Mouse (Mus musculus): ENCODE results near the gene March10. TPM values are rescaled to one million over a fixed set of nuclear protein-coding genes. Genes with fewer than 3 reads are reported as not detected.

Gene March10
- polyA plus RNA-seq, 1 experiment from 2014 or later: 0.15 TPM

DNA sequence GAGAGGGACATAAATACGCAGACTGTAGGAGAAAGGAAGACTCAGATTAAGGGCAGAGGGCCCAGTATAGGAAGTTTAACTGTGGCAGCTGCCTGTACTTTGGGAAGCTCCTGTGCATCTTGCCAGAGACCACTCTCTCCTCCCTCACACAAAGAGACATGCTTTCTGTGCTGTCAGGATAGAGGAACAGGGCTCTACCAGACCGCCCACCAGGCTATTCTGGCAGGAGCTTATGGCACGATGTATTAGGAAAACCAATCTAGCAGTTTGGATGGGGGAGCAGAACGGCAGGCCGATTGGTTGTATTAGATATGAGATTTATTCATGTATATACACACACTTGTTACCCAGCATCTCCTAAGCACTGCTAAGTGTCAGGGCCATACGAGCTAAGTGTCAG is 138.8 kb downstream of the March10 start:
- Histone ChIP-seq H3K9me3 (0 out of 2 replicates have a peak, but pooled peaks cover 3% of the 10 kb centered on the region), H3K9ac (no peak overlapping the region), H3K4me2 (replicated peaks) (no peak overlapping the region), H3K4me1 (peaks cover 22% of the 10 kb centered on the region), H3K4me3 (no peak overlapping the region), H3K27me3 (replicated peaks) (no peaks in the 10 kb centered on the region), H3K27ac (no peak overlapping the region), H3K36me3 (no peaks in the 10 kb centered on the region)
- no peak for ATAC-seq (ENCODE audit: low FRiP score, low read depth)
- 92% methylated on average over 6 of the region's 6 CpGs for WGBS

DNA sequence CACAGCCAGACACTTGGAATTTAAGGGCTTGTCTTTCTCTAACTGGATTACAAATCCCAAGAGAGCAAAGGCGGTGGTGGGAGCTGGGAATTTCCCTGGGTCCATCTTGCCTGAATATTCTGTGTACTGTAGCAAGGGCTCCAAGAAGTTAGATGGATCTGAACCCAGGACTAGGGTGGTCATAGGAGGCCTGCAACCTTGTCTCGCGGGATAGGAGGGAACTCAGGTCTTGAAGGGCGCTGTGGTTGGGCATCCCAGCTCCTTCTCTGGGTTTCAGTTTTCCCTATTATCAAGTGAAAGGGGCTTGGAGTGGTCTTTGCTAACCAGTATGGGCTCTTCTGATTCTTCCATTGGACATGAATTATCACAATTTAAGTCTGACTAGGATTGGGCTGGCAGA is 140.4 kb downstream of the March10 start:
- Histone ChIP-seq H3K27me3 (replicated peaks) (no peaks in the 10 kb centered on the region), H3K4me2 (replicated peaks) (no peak overlapping the region), H3K4me3 (no peak overlapping the region), H3K9me3 (0 out of 2 replicates have a peak, but pooled peaks cover 3% of the 10 kb centered on the region), H3K27ac (no peak overlapping the region), H3K36me3 (no peaks in the 10 kb centered on the region), H3K9ac (no peak overlapping the region), H3K4me1 (peaks cover 38% of the 10 kb centered on the region)
- 97% methylated on average over 4 of the region's 4 CpGs for WGBS
- ATAC-seq (ENCODE audit: low FRiP score, low read depth): no peak

DNA sequence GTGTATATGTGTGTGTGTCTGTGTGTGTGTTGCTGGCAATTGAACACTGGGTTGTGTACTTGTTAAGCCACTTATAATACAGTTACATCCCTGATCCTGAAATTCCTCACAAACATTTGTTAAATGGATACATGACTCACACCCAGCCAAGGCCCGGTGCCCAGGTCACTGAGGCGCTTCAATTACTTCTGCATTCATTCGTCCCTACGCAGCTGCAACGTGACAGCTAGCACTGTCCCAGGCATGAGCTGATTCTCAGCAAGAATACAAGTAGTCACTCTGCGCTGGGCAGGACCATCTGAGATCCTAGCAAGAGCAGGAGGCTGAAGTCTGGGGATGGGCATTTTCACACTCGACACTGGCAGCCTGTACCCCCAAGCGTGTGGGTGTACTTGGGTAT is 141.2 kb downstream of the March10 start:
- Histone ChIP-seq H3K4me3 (no peak overlapping the region), H3K9ac (no peak overlapping the region), H3K27ac (no peak overlapping the region), H3K9me3 (0 out of 2 replicates have a peak, but pooled peaks cover under 1% of the 10 kb centered on the region), H3K36me3 (no peaks in the 10 kb centered on the region), H3K4me1 (peaks cover 38% of the 10 kb centered on the region), H3K4me2 (replicated peaks) (no peak overlapping the region), H3K27me3 (replicated peaks) (no peaks in the 10 kb centered on the region)
- ATAC-seq (ENCODE audit: low FRiP score, low read depth): no peak
- WGBS: 80% methylated on average over 8 of the region's 8 CpGs

DNA sequence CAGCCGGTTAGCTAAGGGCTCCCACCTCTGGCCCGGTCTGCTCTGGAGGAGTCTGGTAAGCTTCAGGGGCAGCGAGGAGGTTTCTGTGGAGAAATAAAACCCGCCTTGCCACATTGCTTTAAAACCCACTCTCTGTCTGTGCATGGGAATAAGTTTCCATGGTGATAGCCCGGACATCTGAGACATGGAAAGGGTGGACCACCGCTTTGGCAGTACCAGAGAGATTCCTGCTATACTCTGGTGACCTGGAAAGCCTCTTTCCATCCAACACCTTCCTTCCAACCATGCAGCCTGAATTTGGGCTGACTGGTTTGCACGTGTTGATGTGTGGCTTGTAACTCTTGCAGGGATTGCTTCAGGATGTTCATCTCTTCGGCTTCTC is 142.9 kb downstream of the March10 start:
- H3K4me1 ChIP-seq: peaks cover 38% of the 10 kb centered on the region
- ATAC-seq (ENCODE audit: low FRiP score, low read depth): no peak
- no peak overlapping the region for H3K9ac ChIP-seq
- no peak overlapping the region for H3K27ac ChIP-seq
- WGBS: 52% methylated on average over 8 of the region's 8 CpGs
- H3K9me3 ChIP-seq: no peaks in the 10 kb centered on the region
- H3K36me3 ChIP-seq: no peaks in the 10 kb centered on the region
- no peak overlapping the region for H3K4me3 ChIP-seq
- H3K27me3 ChIP-seq (replicated peaks): no peaks in the 10 kb centered on the region
- H3K4me2 ChIP-seq (replicated peaks): no peak overlapping the region; the same call in 1 of the 2 replicates

- Histone ChIP-seq H3K27ac (no peak overlapping the region), H3K27me3 (replicated peaks) (no peaks in the 10 kb centered on the region), H3K9ac (no peak overlapping the region), H3K9me3 (no peaks in the 10 kb centered on the region), H3K36me3 (no peaks in the 10 kb centered on the region), H3K4me1 (peaks cover 38% of the 10 kb centered on the region), H3K4me3 (no peak overlapping the region), H3K4me2 (replicated peaks) (no peak overlapping the region; the same call in 1 of the 2 replicates)
- 45% methylated on average over 10 of the region's 10 CpGs for WGBS
- no peak for ATAC-seq (ENCODE audit: low FRiP score, low read depth)
These were observed 143.4 kb downstream of the March10 start for GRCm38 (mm10) chr11:105312972-105313632.

DNA sequence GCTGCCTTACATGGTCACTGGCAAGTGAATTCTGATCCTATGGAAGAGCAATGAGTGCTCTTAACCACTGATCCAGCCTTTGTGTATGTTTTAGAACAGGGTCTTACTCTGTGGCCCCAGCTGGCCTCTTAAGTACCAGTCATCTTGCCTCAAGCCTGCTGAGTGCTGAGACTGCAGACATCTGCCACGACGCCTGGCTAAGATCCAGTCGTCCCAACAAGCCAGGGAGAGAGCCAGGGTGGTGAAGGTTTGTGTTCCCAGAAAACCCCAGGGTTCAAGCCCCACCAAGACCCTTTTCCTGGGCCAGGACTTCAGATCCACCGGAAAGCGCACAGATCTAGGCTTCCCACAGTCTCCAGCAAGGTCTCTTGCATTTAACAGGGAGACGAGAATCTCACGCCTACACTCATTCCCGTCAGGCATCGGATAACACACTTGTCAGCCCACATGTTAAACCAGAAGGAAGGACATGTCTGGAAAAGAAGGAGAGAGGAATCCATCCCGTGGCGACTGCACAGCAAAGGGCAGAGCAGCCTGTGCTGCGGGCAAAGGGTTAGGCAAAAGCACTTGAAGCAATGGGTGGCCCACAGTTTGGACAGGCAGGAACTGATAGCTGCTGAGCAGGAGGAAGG is 144.1 kb downstream of the March10 start:
- no peak for ATAC-seq (ENCODE audit: low FRiP score, low read depth)
- Histone ChIP-seq H3K9me3 (no peaks in the 10 kb centered on the region), H3K9ac (no peak overlapping the region), H3K4me3 (no peak overlapping the region), H3K4me2 (replicated peaks) (no peak overlapping the region), H3K27ac (no peak overlapping the region), H3K27me3 (replicated peaks) (no peaks in the 10 kb centered on the region), H3K4me1 (peaks cover 38% of the 10 kb centered on the region), H3K36me3 (no peaks in the 10 kb centered on the region)
- 68% methylated on average over 12 of the region's 12 CpGs for WGBS

GRCm38 (mm10) chr11:105311291-105311975 is 145.1 kb downstream of the March10 start:
- H3K9me3 ChIP-seq: no peaks in the 10 kb centered on the region
- 69% methylated on average over 24 of the region's 24 CpGs for WGBS
- no peak for ATAC-seq (ENCODE audit: low FRiP score, low read depth)
- no peaks in the 10 kb centered on the region for H3K27me3 ChIP-seq (replicated peaks)
- no peak overlapping the region for H3K4me3 ChIP-seq
- peaks cover 38% of the 10 kb centered on the region for H3K4me1 ChIP-seq
- no peak overlapping the region for H3K4me2 ChIP-seq (replicated peaks)
- H3K9ac ChIP-seq: no peak overlapping the region
- H3K36me3 ChIP-seq: no peaks in the 10 kb centered on the region
- no peak overlapping the region for H3K27ac ChIP-seq

Other genes starting within 250 kb of the March10 start
- gene Mrc2, start 164.1 kb downstream of the March10 start, polyA plus RNA-seq (2016; fragmentation: Nextera tagmentation; extraction: Ambion mirVana): 11.3 and 13.1 TPM in 2 replicates
- gene Tanc2, start 133.3 kb upstream of the March10 start, polyA plus RNA-seq (2016; fragmentation: Nextera tagmentation; extraction: Ambion mirVana): 31.2 and 33.1 TPM in 2 replicates